Mouse (Mus musculus) left cerebral cortex, postnatal 14 days (tissue): Measurements from ENCODE around the gene Vmn2r75. TPM values are rescaled to one million over a fixed set of nuclear protein-coding genes. Genes with fewer than 3 reads are reported as not detected.
"Not testable (repeated sequence)": the region's sequence is repeated elsewhere in the genome, so short reads cannot be mapped to it uniquely, and the experiment has no call there.

ENCODE experiments used
- DNase-seq, 2 experiments: peaks; one replicate each; pipeline ENCODE4 v3.0.0; 2021 to 2022; ENCODE audit warnings: low spot score in 2 of 2, mixed read lengths in 1 of 2
- intact Hi-C: fragments of 180-260 bp; cut with DNase I; formaldehyde crosslinking; loops from one replicate; pipeline ENCODE4 v1.15.1; 2025
- long read RNA-seq, 2 experiments: library from polyadenylated mRNA; stranded (forward); transcript quantifications; one replicate each; pipeline ENCODE4 v2.0.0; 2021
- total RNA-seq, 2 experiments: library from RNA; stranded (reverse); gene quantifications; 2 replicates each; pipeline ENCODE4 v1.2.3; 2021

Vmn2r75 gene
- total RNA-seq = not detected
- long read RNA-seq, experiment 1 = 0 reads
- long read RNA-seq, experiment 2 = 0 reads

DNA sequence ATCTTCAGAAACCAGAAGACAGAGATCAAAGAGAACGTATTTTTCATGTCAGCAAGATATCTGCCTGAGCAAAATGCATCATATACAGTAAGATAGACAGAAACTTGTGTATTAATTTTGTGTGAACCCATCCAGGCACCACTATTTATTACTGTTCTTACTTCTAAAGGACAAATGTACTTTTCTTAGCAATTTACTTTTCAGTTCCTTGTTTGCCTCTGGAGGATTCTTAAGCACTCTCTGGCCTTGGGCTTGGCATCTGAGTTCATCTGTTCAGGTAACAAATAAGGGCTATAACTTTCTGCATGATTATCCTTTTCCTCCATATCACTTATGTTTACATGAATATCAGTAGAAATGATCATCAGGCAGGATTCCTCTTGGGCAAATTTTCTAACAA, at the start of gene Vmn2r75:
TSS of gene Vmn2r75 (minus strand) at position 101 of the 400 bp plus-strand sequence.
- intact Hi-C loops, DNase-seq: not testable (repeated sequence)

DNA sequence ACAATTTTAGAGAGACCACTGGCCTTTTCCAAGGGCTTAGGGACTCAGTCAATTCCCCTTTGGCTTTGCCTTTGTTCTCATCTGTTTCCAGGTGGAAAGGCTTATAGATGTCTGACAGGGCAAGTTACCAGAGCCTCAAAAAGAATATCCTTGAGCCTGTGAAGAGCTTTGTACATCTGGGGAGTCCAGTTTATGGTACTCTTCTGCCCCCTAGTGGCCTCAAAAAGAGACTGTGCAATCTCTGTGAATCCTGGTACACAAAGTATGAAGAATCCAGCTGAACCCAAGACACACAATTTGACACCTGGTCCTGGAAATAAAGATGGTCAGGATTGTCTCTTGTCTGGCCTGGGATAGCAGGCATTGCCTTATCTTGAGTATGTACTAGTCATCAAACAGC, 39.8 kb upstream of the Vmn2r75 start:
- intact Hi-C loops = no loop called here
- no peak for DNase-seq

Other genes with a start within 250 kb of the Vmn2r75 start
- gene Vmn2r74, start 210.1 kb downstream of the Vmn2r75 start, total RNA-seq = not detected
- not detected for gene Vmn2r76, start 74.5 kb upstream of the Vmn2r75 start, total RNA-seq
- not detected for gene Olfr310, start 105.4 kb upstream of the Vmn2r75 start, total RNA-seq
- gene Olfr309, start 141.9 kb upstream of the Vmn2r75 start, total RNA-seq = not detected
- gene Olfr308, start 153.9 kb upstream of the Vmn2r75 start, total RNA-seq = not detected
- not detected for gene Olfr307, start 165.8 kb upstream of the Vmn2r75 start, total RNA-seq
- not detected for gene Olfr305, start 195.2 kb upstream of the Vmn2r75 start, total RNA-seq
- gene Olfr304, start 214.9 kb upstream of the Vmn2r75 start, total RNA-seq = not detected
- not detected for gene Olfr303, start 226.0 kb upstream of the Vmn2r75 start, total RNA-seq
- not detected for gene Olfr301, start 232.1 kb upstream of the Vmn2r75 start, total RNA-seq